Mouse (Mus musculus) lung, postnatal 10 days (tissue): ENCODE measurements around the gene Grin1.

Experiments used
- DNase-seq: peaks from one replicate; pipeline ENCODE4 v3.0.0; 2021

The Grin1 gene

GRCm38 (mm10) chr2:25311491-25311891, 7.5 kb downstream of the Grin1 start:
- DNase-seq, result no peak

- DNase-seq, result no peak
These were observed 8.0 kb downstream of the Grin1 start for GRCm38 (mm10) chr2:25310969-25311368.

GRCm38 (mm10) chr2:25310180-25310579, 8.8 kb downstream of the Grin1 start:
- DNase-seq, result no peak

DNA sequence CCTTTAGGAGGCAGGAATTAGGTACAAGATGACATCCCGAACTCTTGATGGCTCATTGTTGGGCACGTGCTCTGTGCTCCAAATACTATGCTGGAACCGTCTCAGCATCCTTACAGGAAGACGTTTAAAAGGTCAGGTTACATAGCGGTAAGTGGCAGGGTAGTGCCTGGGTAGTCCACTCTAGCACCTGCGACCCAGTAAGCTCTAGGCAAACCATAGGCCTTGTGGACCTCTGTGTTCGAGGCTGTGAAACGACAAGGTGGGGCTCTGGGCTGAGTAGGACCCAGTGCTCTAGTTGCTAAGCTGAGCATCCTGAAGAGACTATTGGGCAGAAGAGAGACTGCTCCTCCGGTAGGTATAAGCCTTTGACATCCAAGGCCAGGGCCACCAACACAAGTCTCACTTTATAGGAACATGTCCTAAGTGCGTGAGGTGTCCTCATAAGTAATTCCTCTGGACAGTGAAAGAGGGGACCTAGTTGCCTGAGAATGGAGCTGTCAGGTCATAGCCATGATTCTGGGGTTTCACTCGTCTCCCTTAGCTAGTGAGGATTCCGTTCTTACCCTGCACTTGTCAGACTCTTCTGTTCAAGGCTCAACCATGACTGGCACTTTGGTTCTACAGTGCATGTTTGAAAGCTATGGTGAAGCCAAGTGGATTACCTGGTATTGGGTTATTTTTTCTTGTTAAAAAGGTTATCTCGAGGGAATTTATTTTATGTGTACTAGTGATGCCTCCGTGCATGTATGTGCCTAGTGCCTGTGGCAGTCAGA, 13.2 kb downstream of the Grin1 start:
- no peak for DNase-seq

GRCm38 (mm10) chr2:25304657-25305541, 14.1 kb downstream of the Grin1 start:
- peak; percentile 50 for DNase-seq

DNA sequence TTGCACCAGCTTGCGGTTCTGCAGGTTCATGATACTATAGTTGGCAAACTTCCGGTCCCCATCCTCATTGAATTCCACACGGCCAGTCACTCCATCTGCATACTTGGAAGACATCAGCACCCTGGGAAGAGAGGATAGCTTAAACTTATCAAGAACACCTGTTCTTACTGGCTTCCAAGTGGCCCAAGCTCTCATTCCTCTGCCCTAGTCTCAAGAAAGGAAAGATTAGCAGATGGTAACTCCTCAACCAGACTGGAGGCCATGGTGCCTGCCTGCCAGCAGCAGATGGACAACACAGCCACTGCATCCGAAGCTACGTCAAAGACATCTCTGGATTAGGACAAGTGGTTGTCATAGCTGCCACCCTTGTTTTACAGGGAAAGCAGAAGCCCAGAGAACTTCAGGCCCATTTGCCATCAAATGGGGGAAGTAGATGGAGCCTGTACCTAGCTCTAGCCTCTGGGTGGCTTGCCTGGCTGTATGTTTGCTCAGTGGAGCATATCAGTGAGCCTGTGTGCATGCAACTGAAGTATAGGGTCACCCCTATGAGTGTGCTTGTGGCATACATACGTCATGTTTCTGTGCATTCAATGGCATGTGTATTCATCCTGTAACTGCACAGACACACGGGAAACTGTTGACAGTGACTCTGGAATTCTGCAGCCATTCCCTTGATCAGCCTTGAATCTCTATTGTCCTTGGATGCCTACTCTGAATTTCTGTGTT, 14.9 kb downstream of the Grin1 start:
- no peak for DNase-seq

DNA sequence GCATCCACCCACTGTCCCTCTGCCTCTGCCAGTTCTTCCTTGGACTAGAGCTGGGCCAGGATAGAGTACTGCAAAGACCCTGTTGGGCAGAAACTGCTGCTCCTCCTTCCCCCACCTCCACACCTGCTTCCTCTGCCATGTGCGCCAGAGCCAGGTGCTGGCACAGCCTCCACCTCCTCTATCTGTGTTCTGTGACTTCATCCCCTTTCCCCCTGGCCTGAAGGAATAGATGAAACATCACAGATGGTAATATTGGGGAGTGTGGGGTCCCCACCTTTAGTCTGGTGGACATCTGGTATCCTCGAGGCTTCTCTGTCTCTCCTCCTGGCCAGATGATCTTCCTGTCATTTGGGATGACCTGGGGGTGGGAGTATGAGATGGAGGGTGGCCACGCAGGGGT, 15.5 kb downstream of the Grin1 start:
- DNase-seq, result no peak

DNA sequence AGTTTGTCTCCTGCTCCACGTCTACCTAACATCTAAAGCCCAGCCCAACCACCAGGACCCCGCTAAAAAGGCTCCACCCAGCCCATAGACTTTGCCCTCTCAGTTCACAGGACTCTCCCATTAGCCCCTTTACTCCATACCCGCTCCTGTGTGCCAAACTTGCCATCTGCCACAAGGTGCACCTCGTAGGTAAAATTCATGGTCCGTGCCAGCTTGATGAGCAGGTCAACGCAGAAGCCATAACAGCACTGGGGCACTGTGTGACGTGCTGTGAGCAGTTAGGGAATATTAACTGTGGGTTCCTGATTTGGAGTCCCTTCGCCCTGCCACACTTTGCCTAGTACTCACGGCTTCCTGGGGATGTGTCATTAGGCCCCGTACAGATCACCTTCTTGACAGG, 20.9 kb downstream of the Grin1 start:
- no peak for DNase-seq

- DNase-seq, result no peak
These were observed 21.9 kb downstream of the Grin1 start for GRCm38 (mm10) chr2:25297093-25297492.

- no peak for DNase-seq
These were observed 25.3 kb downstream of the Grin1 start for GRCm38 (mm10) chr2:25293706-25294105.

DNA sequence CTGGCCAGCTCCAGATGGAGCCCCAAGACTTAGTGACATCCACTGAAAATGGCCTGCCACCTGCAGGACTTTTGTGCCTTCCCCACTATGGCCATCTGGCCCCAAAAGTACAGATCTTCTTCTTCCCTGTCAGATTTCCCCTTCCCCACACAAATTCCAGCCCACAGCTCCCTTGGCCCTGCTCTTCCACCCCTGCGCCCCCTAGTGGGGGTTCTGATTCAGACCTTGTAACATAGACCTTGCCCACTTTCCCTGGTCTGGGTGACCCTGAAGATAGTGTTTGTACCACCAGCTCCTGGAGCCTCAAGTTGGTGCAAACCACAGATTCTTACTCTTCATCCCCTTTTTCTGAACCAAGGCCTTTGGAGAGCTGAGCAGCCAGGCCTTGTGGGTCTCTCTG, 26.1 kb downstream of the Grin1 start:
- DNase-seq, result peak; percentile 88

DNA sequence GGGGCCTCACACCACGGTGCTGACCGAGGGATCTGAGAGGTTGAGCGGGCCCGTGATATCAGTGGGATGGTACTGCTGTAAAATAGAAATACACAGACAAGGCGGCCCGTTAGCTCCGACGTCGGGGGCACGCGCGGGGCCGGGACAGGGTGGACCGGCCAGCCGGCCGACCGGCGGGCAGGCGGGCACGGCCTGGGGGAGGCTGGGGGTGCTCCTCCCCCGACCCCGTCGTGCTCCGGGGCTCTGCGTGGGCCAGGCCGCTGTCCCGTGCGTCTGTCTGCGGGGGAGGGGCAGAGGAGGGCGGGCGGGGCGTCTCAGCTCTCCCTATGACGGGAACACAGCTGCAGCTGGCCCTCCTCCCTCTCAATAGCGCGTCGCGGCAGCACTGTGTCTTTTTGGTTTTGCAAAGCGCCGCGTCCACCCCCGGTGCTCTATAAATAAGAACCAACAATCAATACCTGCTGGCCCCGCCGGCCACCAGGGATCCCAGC, 26.9 kb downstream of the Grin1 start:
- DNase-seq, result no peak

- no peak for DNase-seq
These were observed 27.6 kb downstream of the Grin1 start for GRCm38 (mm10) chr2:25291184-25292053.

GRCm38 (mm10) chr2:25290816-25291130, 28.2 kb downstream of the Grin1 start:
- DNase-seq, result no peak

DNA sequence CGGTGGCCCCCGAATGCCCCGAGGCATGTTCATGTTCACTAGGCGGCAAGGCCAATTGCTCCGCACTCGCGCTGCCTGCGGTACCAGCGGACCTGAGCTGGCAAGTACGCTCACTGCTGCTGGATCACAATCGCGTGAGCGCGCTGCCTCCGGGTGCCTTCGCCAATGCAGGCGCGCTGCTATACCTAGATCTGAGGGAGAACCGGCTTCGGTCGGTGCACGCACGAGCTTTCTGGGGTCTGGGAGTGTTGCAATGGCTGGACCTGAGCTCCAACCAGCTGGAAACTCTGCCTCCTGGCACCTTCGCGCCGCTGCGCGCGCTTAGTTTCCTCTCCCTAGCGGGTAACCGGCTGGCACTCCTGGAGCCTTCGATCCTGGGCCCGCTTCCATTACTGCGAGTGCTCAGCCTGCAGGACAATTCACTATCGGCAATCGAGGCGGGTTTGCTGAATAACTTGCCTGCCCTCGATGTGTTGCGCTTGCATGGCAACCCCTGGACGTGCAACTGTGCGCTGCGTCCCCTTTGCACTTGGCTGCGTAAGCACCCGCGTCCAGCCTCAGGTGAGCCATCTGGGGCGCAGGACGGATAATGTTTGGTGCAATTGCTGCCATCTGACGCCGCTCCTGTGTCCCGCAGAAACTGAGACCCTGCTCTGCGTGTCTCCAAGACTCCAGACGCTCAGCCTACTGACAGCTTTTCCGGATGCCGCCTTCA, 28.7 kb downstream of the Grin1 start:
- DNase-seq, result no peak

DNA sequence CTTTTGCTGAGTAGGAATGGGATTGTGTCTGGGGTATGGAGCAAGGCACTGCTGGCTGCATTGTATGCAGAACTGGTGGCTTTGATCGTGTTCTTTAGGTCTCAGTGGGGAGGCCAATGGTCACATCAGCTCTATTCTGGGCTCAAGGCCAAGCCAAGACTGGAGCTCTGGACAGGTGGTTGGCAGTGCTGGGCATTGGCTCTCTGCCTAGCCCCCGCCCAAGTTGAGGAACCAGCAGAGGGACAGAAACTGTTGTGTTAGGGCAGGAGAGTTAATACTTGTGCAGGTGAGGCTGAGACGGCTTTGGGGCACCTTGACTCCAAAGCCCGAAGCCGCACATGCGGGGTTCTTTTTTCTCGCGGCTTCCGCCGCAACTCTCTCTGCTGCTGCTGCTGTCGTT, 29.3 kb downstream of the Grin1 start, which contains the start of gene Lrrc26:
Lrrc26 (plus strand) TSS at position 265 of the 400 bp plus-strand sequence.
- DNase-seq, result peak; percentile 53

DNA sequence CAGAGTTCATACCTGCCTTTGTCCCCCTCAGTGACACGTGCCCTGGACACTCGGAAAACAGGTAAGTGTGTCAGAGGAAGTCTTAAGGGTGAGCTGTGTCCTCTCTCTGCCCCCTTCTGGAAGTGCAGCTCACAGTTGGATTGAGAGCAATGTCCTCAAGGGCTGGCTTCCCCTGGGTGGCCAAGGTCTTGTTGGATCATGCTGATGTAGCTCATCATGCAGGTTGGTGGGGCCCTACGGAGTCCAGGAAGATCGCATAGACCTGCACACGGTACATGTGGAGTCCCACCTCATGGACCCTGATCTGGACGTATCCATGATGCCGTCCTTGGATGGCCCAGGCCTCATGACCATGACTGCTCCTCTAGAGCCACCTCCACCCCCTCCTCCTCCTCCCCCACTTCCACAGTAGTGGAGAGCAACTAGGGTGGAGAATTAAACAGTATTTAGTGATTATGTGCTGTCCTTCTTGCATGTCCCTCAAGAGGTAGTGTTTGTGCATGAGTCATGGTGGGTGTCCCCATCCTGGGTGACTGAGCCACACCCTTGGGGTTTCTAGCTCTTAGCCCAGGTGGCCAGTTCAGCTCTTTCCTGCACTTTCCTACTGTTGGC, 30.1 kb downstream of the Grin1 start:
- no peak for DNase-seq

DNA sequence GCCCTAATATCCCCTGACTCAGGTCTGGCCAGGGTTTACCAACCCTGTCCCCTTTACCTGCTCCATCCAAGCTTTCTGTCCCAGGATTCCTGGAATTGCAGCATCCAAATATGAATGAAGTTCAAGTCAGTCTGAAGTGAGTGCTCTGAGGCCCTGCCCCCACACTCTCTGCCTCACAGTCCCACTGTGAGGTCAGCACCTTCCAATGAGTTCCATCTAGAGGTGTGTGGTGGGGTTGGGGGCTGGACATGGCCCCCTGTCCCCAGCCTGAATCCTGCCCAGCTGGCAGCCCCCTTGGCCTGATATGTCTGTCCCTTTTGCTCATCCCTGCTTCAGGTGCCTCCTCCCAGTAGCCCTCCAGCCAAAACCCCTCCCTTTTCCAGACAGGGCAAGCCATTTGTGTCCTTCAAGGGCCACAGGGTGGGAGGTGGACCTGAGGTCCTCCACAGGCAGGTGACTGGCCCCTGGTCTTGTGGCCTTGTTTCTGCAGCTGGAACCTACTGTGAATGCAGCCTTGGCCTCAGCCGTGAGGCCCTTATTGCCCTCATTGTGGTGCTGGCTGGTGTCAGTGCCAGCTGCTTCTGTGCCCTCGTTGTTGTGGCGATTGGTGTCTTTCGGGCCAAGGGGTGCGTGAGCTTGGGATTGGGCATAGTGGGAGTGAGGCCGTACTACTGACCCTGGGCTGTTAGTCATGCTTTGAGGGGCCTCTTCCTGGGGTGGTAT, 30.9 kb downstream of the Grin1 start, which contains the start of gene Tmem210:
Tmem210 (plus strand) TSS at position 219 of the 723 bp plus-strand sequence.
- no peak for DNase-seq

DNA sequence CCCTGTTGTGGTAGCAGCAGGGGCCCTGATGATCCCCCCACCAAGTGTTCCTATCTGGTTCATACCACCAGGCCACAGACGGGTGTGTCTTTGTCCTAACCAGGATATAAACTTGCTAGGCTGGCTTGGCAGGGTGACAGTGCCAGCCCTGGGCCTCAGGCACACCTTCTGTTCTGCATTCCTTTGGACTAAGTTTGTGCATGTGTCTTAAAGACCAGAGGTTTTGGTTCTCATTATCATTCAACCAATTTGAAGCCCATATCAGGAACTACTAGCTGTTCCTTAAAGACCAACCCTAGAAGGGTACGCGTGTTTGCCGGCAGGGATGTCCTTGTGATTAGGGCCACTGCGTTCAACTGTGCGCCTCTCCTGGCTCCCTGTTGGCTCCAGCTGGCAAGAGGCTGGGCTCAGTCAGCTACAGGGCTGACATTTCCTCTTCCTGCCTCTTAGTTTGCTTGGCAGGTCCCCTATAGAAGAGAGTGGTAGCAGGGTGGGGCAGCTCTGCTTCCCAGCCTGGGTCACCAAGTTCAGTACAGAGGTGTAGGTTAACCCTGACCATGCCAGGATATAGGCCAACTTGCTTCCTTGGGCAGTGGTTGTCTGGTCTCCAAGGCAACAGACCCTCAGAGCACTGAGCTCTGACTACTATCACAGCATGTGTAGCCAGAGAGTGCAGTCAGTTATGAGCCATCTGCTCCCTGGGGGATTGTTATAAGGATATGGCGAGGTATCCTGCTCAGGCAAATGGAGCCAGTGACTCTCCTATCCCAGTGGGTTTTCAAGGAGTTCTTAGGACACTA, 31.9 kb downstream of the Grin1 start:
- peak; percentile 62 for DNase-seq
